Mouse (Mus musculus) thymus, postnatal 4 days (tissue): ENCODE results near the gene Ciao2a.

Source experiments
- DNase-seq: peaks from one replicate; pipeline ENCODE4 v3.0.0; 2021

Ciao2a gene

GRCm38 (mm10) chr9:66167222-66167621 lies 40.8 kb downstream of the Ciao2a start:
- no peak for DNase-seq

- DNase-seq: no peak
Measured at GRCm38 (mm10) chr9:66168233-66168632, 41.8 kb downstream of the Ciao2a start.

GRCm38 (mm10) chr9:66170506-66170905 lies 44.1 kb downstream of the Ciao2a start:
- no peak for DNase-seq

GRCm38 (mm10) chr9:66171275-66171921 lies 45.0 kb downstream of the Ciao2a start:
- no peak for DNase-seq

- no peak for DNase-seq
Measured at GRCm38 (mm10) chr9:66173316-66173855, 47.0 kb downstream of the Ciao2a start.

- DNase-seq: no peak
Measured at GRCm38 (mm10) chr9:66174985-66175384, 48.6 kb downstream of the Ciao2a start.

GRCm38 (mm10) chr9:66177975-66178374 lies 51.6 kb downstream of the Ciao2a start:
- no peak for DNase-seq

- DNase-seq: no peak
Measured at GRCm38 (mm10) chr9:66179795-66180194, 53.4 kb downstream of the Ciao2a start.

GRCm38 (mm10) chr9:66181126-66181825 lies 54.9 kb downstream of the Ciao2a start:
- DNase-seq: no peak

- DNase-seq: no peak
Measured at GRCm38 (mm10) chr9:66181826-66182678, 55.6 kb downstream of the Ciao2a start.

- no peak for DNase-seq
Measured at GRCm38 (mm10) chr9:66182679-66182993, 56.2 kb downstream of the Ciao2a start.

- DNase-seq: no peak
Measured at GRCm38 (mm10) chr9:66183023-66183422, 56.6 kb downstream of the Ciao2a start.

GRCm38 (mm10) chr9:66184572-66184971 lies 58.2 kb downstream of the Ciao2a start:
- DNase-seq: no peak

GRCm38 (mm10) chr9:66186426-66186825 lies 60.0 kb downstream of the Ciao2a start:
- no peak for DNase-seq
